Mouse (Mus musculus) CD4-positive, CD25-positive, alpha-beta regulatory T cell, adult 4 months (primary cell): ENCODE measurements around the gene Piezo1. TPM values are rescaled to one million over a fixed set of nuclear protein-coding genes. Genes with fewer than 3 reads are reported as not detected.

Experiments
- ATAC-seq: one replicate; pipeline ENCODE4 v1.8.0; 2017
- polyA plus RNA-seq, 2 experiments: library from polyadenylated mRNA; unstranded; fragments of 100-300 nt; shearing (Covaris generic); gene quantifications; one replicate each; pipeline ENCODE4 v1.2.1; 2017

The Piezo1 gene
- polyA plus RNA-seq, 2 experiments from 2014 or later = 15.3 to 22.7 TPM

DNA sequence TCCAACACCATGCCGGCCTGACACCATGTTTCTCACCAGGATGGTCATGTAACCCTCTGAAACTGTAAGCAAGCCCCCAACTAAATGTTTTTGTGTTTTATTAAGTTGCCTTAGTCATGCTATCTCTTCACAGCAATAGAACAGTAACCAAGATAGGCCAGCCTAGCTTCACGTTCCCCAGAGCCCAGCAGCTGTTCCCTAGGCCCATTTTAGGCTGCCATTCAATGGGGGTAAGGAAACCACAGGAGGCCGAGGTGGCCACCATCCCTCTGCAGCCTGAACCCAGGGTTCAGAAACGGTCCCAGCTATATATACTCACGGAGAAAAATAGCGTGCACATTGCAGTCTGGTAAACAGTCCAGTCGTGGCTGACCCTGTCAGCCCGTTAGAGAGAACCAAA, 7.0 kb downstream of the Piezo1 start:
- no peak for ATAC-seq

DNA sequence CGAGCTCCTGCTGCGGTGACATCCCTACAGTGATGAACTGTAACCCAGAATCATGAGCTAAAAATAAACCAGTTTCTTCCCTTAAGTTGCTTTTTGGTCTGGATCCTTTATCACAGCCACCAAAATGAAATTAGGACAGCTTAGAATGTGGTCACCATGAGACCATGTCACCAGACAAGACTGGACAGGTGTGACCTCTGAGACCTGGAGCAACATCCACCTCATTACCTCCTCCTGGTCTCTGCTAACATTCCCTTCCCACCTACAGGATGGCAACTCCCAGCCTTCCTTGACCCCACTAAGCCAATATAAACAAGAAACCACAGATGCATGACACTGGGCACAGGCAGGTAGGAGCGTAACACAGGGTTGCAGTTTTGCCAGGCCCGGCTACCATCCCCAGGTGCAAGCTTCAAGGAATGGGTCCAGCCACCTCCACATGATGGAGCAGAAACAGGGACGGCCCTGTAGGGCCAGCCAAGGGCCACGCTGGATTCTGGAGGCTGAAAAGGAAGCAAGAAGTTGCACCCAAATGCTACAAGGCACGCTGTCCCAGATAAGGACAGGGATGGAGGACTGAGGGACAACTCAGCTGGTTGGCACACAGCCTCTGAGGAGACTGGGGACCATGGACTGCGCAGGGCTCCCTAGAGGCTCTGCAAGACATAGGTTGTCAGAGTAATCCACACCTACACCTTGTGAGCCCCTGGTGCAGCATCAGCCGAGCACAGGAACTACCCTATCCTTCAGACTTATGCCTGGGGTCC, 12.6 kb downstream of the Piezo1 start:
- ATAC-seq = no peak

- ATAC-seq = no peak
Measured at GRCm38 (mm10) chr8:122537812-122538211, 13.3 kb downstream of the Piezo1 start.

DNA sequence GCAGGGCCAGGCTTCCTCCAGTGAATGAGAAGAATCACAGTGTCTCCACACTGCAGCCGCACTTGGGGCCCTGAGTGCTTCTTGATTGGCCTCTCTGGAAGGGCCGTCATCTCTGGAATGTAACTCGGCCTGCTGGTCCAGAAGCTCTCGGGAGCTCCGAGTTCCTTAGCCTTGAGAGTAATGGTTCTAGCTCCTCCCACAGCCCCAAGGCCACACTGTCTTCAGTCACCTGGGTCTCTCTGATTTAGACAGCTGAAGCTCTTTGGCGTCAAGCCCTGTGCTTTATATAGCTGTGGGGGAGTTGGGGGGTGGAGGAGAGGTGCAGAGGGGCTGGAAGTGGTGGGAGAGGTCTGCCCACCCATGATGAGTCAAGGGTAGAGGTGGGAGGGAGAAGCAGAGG, 14.1 kb downstream of the Piezo1 start:
- ATAC-seq = no peak

- no peak for ATAC-seq
Measured at GRCm38 (mm10) chr8:122531312-122531711, 19.8 kb downstream of the Piezo1 start.

- ATAC-seq = no peak
Measured at GRCm38 (mm10) chr8:122529159-122529558, 22.0 kb downstream of the Piezo1 start.

- ATAC-seq = no peak
Measured at GRCm38 (mm10) chr8:122527937-122528336, 23.2 kb downstream of the Piezo1 start.

- no peak for ATAC-seq
Measured at GRCm38 (mm10) chr8:122526526-122527170, 24.5 kb downstream of the Piezo1 start.

- ATAC-seq = no peak
Measured at GRCm38 (mm10) chr8:122526084-122526483, 25.0 kb downstream of the Piezo1 start.

DNA sequence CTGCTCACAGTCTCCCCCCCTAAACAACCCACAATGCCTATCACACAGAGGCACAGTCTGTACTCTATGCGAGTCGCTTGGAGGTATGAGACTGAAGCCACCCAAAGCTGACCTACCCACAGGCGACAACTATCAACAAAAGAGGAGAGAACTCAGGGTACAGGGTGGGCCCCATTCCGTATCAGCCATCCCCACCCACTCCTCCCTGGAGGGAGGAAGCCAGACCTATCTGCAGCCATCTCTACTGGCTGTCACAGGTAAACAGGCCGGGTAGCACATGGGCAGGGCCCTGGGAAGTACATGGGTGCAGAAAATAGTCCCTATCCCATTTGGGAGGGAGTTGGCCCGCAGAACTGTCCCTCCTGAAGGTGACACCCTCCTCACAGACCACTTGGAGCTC, 26.1 kb downstream of the Piezo1 start:
- ATAC-seq = no peak

DNA sequence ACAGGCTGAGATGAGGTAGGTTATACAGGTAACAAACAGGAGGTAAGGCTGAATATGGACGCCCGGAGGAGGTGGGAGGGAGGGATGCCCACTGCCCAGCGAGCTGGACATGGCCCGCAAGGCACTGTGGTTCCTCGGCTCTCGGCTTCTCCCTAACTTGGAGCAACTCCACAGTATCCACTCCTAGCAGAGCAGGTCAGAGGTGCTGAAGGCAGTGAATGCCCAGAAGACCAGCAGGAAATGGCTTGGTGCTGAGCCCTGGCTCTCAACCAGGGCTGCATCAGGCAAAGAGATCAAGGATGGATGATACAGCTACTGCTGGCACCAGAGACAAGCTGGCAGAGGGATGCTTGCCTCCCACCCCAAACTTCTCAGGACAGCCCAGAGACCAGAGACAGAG, 26.6 kb downstream of the Piezo1 start:
- ATAC-seq = no peak

DNA sequence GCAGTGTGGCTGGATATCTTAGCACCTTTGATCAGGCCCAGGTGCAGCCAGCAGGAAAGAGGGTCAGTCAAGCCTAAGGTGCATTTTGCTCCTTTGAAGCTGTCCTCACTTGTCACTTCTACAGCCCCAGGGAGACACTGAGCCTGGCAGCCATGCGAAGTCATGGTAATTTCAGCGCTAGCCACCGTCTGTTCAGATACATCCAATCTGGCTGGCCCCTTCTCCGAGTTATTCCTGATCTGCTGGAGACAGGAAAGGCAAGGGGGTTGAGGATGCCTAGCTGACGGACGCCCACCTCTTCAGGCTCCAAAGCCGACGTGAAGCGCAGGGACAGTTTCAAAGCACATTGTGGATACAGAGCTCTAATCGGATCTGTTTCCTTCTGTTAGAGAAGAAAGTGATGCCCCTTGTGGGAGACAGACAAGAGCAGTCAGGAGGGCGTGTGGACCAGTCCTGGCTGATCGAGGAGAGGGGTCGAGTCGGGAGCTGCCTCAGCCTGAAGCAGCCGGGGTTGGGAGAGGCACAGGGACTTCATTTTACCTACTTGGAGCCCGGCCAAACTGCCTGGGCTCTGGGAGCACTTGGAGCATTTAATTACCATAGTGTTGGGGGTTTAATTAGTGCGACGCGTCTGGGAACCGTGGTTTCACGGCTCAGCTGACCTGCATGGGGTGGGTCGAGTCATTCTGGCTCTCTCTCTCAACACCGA, 27.3 kb downstream of the Piezo1 start:
- ATAC-seq = no peak

- ATAC-seq = no peak
Measured at GRCm38 (mm10) chr8:122522796-122523651, 28.1 kb downstream of the Piezo1 start.

DNA sequence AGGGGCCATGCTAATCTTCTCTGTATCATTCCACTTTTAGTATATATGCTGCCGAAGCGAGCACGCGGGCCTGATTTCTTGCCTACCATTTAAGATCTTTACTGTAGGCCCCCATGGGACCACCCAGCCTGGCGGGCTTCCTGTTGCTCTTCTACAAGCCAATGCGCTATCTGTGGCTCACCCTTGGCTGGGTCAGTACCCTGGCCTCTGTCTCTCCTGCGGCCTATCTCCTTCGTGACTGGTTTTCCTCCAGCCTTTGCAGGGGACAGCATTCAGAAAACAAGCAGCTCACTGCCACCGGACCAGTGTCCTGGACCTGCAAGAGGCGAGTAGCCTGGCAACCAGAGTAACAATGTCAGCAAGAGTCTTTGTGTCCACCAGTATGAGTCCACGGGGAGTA, 30.5 kb downstream of the Piezo1 start:
- ATAC-seq = no peak

DNA sequence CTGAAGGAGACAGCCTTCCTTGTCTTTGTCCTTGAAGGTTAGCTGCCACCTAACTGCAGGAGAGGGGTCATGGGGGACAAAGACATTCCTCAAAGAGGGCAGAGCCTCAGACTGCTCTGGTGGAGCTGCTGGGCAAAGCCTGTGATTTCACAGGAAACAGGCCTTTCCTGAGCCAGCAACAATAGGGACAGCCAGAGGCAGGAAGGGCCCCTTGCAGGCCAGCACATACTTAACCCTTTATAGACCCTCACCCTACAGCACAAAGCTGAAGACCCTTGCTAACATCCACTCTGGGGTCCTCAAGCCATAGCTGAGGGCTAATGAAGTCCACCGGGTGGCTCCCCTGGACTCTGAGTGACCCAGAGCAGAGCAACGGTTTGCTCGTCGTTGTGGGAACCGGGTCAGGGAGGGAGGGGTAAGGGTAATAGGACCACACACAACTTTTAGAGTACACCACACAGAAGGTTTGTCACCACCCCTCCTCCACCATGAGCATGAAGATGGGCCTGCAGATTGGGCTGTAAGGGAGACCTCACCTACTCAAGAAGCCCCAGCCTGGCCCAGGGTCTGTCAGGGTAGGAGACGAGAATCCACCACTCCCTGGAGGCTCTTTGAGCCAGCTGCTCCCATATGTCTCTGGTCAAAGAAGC, 33.5 kb downstream of the Piezo1 start:
- no peak for ATAC-seq

DNA sequence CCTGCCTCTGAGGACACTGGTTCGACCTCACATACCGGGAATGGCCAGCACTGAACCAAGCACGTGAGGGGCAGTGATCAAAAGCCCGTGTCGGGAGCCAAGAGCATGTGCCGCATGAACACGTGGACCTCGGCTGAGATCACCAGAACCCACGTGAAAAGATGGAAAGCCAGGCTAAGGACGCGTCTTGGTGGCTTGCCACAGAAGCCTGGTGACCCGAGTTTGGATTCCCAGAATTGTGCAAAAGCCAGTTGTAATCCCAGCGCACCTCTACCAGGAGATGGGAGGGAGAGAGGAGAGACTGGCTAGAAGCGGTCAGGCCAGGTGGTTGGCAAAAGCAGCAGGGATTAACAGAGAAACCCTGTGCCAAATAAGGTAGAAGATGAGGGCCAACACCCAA, 35.4 kb downstream of the Piezo1 start:
- ATAC-seq = no peak

- ATAC-seq = no peak
Measured at GRCm38 (mm10) chr8:122512392-122512791, 38.7 kb downstream of the Piezo1 start.

- no peak for ATAC-seq
Measured at GRCm38 (mm10) chr8:122511552-122511951, 39.6 kb downstream of the Piezo1 start.

- ATAC-seq = peak; percentile 84
Measured at GRCm38 (mm10) chr8:122500856-122501255, 50.3 kb downstream of the Piezo1 start.

DNA sequence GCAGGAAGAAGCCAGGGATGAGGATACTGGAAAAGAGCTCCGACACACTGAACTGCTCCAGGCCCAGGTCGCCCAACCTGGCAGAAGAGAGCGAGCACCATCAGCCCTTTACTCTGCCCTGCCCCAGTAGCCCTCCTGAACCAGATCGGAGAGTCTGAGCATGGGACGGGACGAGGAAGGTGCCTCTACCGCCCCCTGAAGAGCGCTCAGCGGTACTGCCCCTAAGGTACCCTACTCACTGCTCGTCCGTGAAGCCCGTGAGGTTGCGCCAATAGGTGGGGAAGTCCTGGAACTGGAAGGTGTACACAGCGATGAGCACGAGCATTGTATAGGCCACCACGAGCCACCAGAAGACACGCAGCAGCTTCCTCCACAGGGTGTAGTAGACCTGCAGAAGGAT, 53.2 kb downstream of the Piezo1 start:
- no peak for ATAC-seq

GRCm38 (mm10) chr8:122497016-122497734, 54.0 kb downstream of the Piezo1 start:
- no peak for ATAC-seq

DNA sequence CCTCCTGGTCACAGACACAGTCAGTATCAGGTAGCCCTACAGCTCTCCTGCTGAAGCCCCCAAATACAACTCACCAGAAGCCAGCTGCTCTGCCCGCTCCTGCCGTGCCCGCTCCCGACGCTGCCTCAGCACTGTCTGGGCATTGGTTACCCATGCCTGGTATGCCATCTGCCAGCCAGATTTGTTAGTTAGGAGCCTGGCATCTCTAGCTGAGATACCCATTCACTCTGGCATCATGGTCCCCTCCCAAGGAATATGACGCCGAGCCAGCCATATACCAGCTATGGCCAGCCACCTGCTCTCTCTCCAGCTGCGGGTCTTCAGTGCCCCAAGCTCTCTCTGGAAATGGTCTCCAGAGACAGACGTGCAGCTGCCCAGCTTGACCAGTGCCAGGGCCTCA, 62.7 kb downstream of the Piezo1 start:
- ATAC-seq = no peak
